Mouse (Mus musculus) liver, adult 2 months (tissue): ENCODE measurements around the gene Helz2. TPM values are rescaled to one million over a fixed set of nuclear protein-coding genes. Genes with fewer than 3 reads are reported as not detected.
A peak's percentile ranks its signal among the peaks of the same experiment; 100 is the strongest.

Experiments used
- DNase-seq: peaks from one replicate; pipeline ENCODE4 v3.0.0-alpha.2; 2011; ENCODE audit warnings: low read depth, low spot score; ENCODE audit errors: extremely low read depth
- H3K27ac ChIP-seq: fragments of 200-500 bp; replicated peaks from 2 replicates; pipeline ENCODE4 v1.5.1; 2012; ENCODE audit warnings: low read depth, mild to moderate bottlenecking, control low read depth, inconsistent platforms, low read length; ENCODE audit not compliant: insufficient read depth
- H3K27me3 ChIP-seq: fragments of 200-500 bp; 2 replicates; pipeline ENCODE4 v1.6.1; 2012; ENCODE audit warnings: mild to moderate bottlenecking, moderate library complexity, low read length, inconsistent platforms; ENCODE audit not compliant: control insufficient read depth, insufficient read depth
- H3K36me3 ChIP-seq: fragments of 200-500 bp; 2 replicates; pipeline ENCODE4 v1.6.1; 2012; ENCODE audit warnings: low read length, inconsistent platforms; ENCODE audit not compliant: control insufficient read depth, insufficient read depth
- H3K4me1 ChIP-seq: fragments of 200-500 bp; 2 replicates; pipeline ENCODE4 v1.6.1; 2011; ENCODE audit warnings: low read length; ENCODE audit not compliant: control insufficient read depth, insufficient read depth
- H3K4me3 ChIP-seq: fragments of 200-500 bp; 2 replicates; pipeline ENCODE4 v1.5.1; 2011; ENCODE audit warnings: low read depth, mild to moderate bottlenecking, control low read depth, low read length, moderate library complexity; ENCODE audit not compliant: insufficient read depth
- H3K79me2 ChIP-seq: fragments of 200-500 bp; 2 replicates; pipeline ENCODE4 v1.6.1; 2012; ENCODE audit warnings: inconsistent platforms, mild to moderate bottlenecking, low read length, moderate library complexity; ENCODE audit not compliant: control insufficient read depth, insufficient read depth
- H3K9ac ChIP-seq: fragments of 200-500 bp; 2 replicates; pipeline ENCODE4 v1.6.1; 2012; ENCODE audit warnings: low read depth, mild to moderate bottlenecking, control low read depth, inconsistent platforms, low read length
- CTCF ChIP-seq: fragments of 200-500 bp; IDR thresholded peaks from 2 replicates; pipeline ENCODE4 v1.5.1; 2011; ENCODE audit warnings: low read depth, low read length, control low read depth
- POLR2A ChIP-seq: fragments of 200-500 bp; IDR thresholded peaks from 2 replicates; pipeline ENCODE4 v1.6.1; 2011; ENCODE audit warnings: low read length, control low read depth; ENCODE audit not compliant: insufficient read depth; ENCODE audit errors: extremely low read depth
- WGBS: fragments of 180-500 bp; shearing (Covaris S2); methylation state at CpG from one replicate; pipeline ENCODE4 v1.1.7; 2018; 5-methylcytosine and 5-hydroxymethylcytosine counted together
- polyA plus RNA-seq: library from polyadenylated mRNA; depleted of rRNA; stranded (reverse); fragments of >200 nt; gene quantifications from 2 replicates; pipeline ENCODE4 v1.2.3, GENCODE M21; 2012
- total RNA-seq: library from RNA; depleted of rRNA; stranded (reverse); fragments of >200 nt; gene quantifications from 2 replicates; pipeline ENCODE4 v1.2.3, GENCODE M21; 2014

Helz2 gene
- total and polyA plus RNA-seq, 2 experiments, result 20.3 to 65.9 TPM

DNA sequence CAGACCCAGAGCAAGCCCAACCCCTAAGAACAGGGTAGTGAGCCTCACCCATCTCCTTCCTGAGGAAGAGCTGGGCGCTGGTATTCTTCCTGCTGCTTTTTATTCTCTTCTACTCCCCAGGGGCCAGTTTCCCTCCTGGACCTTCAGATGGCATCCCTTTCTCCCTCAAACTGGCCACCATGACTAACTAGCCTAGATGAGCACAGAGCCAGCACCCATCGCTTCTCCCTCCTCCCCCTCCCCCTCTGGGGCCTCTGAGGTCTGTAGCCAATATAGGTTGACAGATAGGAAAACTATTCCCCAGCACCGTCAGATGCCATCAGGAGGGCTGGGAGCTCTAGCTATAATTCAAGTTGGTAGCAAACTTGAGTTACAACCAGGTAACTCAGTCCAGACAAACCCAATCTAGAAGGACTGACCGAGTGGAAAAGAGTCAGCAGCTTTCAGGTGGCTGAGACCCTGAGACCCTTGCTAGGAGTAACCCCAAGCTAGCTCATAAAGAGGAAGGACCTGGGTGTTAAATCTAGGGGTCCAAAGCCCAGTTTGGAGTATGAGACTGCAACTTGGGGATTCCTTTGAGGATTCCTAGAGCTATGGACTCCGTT lies 22.8 kb downstream of the Helz2 start:
- TF ChIP-seq CTCF, result no peak
- TF ChIP-seq POLR2A, result no peak
- Histone ChIP-seq H3K79me2 (no peaks in the 10 kb centered on the region), H3K36me3 (no peaks in the 10 kb centered on the region), H3K9ac (no peak overlapping the region), H3K4me3 (no peak overlapping the region), H3K4me1 (peaks cover 2% of the 10 kb centered on the region; the same call in 1 of the 2 replicates), H3K27me3 (no peaks in the 10 kb centered on the region), H3K27ac (no peak overlapping the region)
- no peak for DNase-seq
- 87% methylated on average over 5 of the region's 5 CpGs for WGBS

DNA sequence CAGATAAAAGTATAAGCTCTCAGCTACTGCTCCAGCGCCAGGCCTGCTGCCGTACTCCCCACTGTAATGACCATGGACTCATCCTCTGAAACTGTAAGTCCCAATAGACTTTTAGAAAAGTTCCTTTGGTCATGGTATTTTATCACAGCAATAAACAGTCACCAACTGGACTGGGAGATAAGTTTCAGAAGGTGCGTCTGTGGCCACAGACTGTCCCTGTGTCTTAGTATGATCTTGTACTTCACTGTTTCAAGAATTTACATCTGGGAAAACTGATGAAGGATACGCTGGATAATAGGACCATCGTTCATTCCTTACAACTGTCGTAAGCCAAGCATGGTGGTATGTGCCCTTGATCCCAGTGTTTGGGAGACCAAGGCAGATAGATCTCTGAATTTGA lies 25.8 kb downstream of the Helz2 start:
- TF ChIP-seq CTCF, result no peak
- TF ChIP-seq POLR2A, result no peak
- WGBS, result 94% methylated on average over 6 of the region's 6 CpGs
- no peaks in the 10 kb centered on the region for H3K27me3 ChIP-seq

DNA sequence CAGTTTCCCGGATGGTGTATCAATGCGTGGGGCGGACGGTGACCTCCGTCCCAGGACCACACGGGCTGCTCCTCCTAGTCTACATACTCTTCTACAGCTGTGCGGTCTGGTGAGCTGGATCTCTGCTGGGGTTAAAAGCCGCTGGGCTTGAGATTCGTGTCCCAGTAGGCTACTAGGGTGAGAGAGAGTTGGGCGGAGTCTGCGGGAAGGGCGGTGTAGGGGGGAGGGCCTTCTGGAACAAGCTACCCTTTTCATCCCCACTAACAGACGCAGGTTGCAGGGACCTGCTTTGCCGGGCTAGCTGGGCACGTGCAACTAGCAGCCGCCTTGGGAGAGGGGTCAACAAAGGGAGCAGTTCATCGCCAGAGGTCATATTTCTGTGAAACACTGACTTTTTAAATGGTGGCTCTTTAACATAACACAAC lies 28.8 kb downstream of the Helz2 start, which contains the start of gene Srms:
Gene Srms, minus strand, starts transcription at position 165 of the 425 bp plus-strand sequence.
- WGBS, result 5% methylated on average over 17 of the region's 17 CpGs
- no peak within 1 kb of the TSS for H3K27ac ChIP-seq
- H3K4me1 ChIP-seq, result peaks cover 4% of the 10 kb centered on the region; the same call in 1 of the 2 replicates
- no peaks in the 10 kb centered on the region for H3K36me3 ChIP-seq
- peak; percentile 72 for DNase-seq
- TF ChIP-seq CTCF (no peak), POLR2A (no peak)
- H3K27me3 ChIP-seq, result no peaks in the 10 kb centered on the region
- peak within 1 kb of the TSS; percentile 52 for H3K4me3 ChIP-seq
- no peaks in the 10 kb centered on the region for H3K79me2 ChIP-seq
- H3K9ac ChIP-seq, result peak within 1 kb of the TSS; percentile 40

More for the DNA sequence above, 25.8 kb downstream of the Helz2 start:
- H3K4me3 ChIP-seq, result no peak overlapping the region
- no peaks in the 10 kb centered on the region for H3K79me2 ChIP-seq
- H3K4me1 ChIP-seq, result peaks cover 6% of the 10 kb centered on the region
- H3K9ac ChIP-seq, result no peak overlapping the region
- no peaks in the 10 kb centered on the region for H3K36me3 ChIP-seq
- no peak for DNase-seq
- H3K27ac ChIP-seq, result no peak overlapping the region

DNA sequence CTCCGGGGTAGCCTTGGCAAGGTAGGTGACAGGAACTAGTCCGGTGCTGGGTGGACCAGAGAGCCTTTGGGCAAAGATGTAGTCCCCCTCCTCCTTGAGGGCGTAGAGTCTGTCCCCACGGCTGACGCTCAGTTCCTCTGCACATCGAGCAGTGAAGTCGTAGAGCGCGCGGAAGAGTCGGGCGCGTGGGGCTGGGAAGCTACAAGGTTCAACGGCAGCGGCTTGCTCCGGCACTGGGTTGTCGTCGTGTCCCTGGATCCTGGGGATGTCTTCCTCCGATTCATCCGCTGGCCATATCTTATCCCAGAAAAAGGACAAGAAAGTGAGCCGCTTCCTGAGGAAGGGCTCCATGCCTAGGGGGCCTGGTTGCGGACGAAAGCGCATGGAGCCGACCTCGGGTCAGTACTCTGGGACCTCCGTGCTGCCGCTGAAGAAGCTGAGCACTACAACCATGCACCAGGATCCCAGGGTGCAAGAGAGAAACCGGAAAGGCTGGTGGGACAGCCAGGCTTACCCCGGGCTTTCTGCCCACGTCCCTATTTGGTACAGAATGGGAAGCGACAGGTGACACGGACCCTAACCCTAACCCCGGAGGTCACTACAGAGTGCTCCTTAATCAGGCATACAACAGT lies 29.3 kb downstream of the Helz2 start:
- H3K79me2 ChIP-seq, result no peaks in the 10 kb centered on the region
- no peaks in the 10 kb centered on the region for H3K36me3 ChIP-seq
- no peaks in the 10 kb centered on the region for H3K27me3 ChIP-seq
- no peak for DNase-seq
- peak overlapping the region; percentile 52 for H3K4me3 ChIP-seq
- WGBS, result 3% methylated on average over 34 of the region's 34 CpGs
- TF ChIP-seq CTCF, result no peak
- TF ChIP-seq POLR2A, result no peak
- no peak overlapping the region for H3K27ac ChIP-seq
- peak overlapping the region; percentile 40 for H3K9ac ChIP-seq
- H3K4me1 ChIP-seq, result peaks cover 4% of the 10 kb centered on the region; the same call in 1 of the 2 replicates

DNA sequence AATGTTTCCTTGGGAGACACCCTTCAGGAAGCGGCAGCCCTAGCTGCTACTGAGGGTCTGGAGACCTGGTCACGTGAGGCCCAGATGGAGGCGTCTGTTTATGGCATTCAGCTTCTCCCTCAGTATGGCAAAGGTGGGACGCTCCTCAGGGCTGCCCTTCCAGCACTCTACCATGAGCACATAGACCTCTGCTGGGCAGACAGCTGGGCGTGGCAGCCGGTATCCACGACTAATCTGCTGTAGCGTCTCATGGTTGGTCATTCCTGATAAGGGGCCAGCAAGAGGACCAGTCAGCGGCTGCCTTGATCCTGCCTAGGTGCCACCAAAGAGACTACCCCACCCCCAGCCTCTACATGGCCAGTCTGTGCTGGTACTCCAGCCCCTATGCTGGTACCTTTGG lies 35.7 kb downstream of the Helz2 start:
- no peaks in the 10 kb centered on the region for H3K27me3 ChIP-seq
- no peak for DNase-seq
- H3K4me3 ChIP-seq, result no peak overlapping the region
- H3K9ac ChIP-seq, result no peak overlapping the region
- TF ChIP-seq CTCF (no peak), POLR2A (no peak)
- no peak overlapping the region for H3K27ac ChIP-seq
- peaks cover 7% of the 10 kb centered on the region; the same call in 1 of the 2 replicates for H3K4me1 ChIP-seq
- no peaks in the 10 kb centered on the region for H3K36me3 ChIP-seq
- 89% methylated on average over 9 of the region's 9 CpGs for WGBS
- H3K79me2 ChIP-seq, result no peaks in the 10 kb centered on the region

DNA sequence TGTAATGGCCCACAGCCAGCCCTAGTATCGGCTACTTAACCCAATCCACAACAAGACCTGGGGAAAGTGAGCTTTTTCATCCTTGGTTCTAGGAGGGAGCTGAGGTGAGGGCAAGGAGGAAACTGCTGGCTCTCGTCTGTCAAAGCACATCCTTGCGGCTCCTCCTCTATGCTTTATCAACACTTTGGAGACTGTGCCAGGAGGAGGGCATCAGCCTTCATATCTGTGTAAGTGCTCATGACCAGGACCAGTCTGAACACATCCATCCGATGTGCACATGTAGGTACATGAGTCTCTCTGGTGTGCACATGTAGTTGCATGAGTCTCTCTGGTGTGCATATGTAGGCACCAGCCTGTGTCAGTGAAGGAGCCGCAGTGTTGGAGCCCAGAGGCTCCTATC lies 36.1 kb downstream of the Helz2 start:
- H3K36me3 ChIP-seq, result no peaks in the 10 kb centered on the region
- no peak for DNase-seq
- H3K4me1 ChIP-seq, result peaks cover 7% of the 10 kb centered on the region; the same call in 1 of the 2 replicates
- no peak overlapping the region for H3K9ac ChIP-seq
- no peaks in the 10 kb centered on the region for H3K79me2 ChIP-seq
- TF ChIP-seq CTCF, result no peak
- H3K4me3 ChIP-seq, result no peak overlapping the region
- H3K27ac ChIP-seq, result no peak overlapping the region
- no peaks in the 10 kb centered on the region for H3K27me3 ChIP-seq
- WGBS, result 92% methylated on average over 5 of the region's 5 CpGs
